Mouse (Mus musculus): ENCODE results near the gene Fam13a.

- TF ChIP-seq EP300 (optimal IDR thresholded peaks at IDR 0.05), result no peak
- TF ChIP-seq CTCF (IDR thresholded peaks at IDR 0.05; ENCODE audit: low read depth), result no peak
Observed at GRCm38 (mm10) chr6:58968272-58968671, 56.1 kb downstream of the Fam13a start.

Measured in stomach, postnatal 0 days (tissue).